Mouse (Mus musculus): ENCODE results near the gene Tex2.
A peak's percentile ranks its signal among the peaks of the same experiment; 100 is the strongest.
"Not testable (repeated sequence)": the region's sequence is repeated elsewhere in the genome, so short reads cannot be mapped to it uniquely, and the experiment has no call there.

Tex2 gene

DNA sequence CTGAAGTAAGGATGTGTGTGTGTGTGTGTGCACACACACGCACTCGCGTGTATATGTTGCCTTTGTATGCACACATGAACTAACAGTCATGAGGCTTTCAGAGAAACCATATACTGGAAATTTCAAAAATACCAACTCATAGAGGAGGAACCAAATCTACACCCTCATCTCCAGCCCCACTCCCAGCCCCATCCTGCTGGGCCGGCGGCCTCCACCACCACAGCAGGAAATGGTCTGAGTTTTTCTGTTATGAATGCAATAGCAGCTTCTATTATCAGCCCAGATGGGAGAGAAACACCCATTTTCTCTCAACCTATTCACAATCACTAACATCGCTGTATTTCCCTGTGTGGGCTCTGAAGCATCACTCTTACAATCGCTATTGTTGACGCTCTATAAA, 8.8 kb upstream of the Tex2 start:
- no peak for DNase-seq (ENCODE audit: low read depth in 2 of 2, low spot score in 2 of 2)

DNA sequence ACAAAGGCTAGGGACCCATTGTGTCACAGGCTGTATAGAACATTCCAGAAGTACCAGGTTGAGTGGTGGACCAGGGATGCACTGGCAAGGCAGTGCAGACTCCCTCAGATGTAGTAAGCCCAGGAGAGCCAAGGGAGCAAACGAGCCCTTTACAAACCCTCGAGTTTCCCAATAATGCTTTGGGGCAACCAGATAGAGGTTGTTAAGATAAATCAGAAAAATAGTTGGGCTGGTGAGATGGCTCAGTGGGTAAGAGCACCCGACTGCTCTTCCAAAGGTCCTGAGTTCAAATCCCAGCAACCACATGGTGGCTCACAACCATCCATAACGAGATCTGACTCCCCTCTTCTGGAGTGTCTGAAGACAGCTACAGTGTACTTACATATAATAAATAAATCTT, 5.5 kb upstream of the Tex2 start:
- DNase-seq (ENCODE audit: low read depth in 2 of 2, low spot score in 2 of 2): not testable (repeated sequence)

DNA sequence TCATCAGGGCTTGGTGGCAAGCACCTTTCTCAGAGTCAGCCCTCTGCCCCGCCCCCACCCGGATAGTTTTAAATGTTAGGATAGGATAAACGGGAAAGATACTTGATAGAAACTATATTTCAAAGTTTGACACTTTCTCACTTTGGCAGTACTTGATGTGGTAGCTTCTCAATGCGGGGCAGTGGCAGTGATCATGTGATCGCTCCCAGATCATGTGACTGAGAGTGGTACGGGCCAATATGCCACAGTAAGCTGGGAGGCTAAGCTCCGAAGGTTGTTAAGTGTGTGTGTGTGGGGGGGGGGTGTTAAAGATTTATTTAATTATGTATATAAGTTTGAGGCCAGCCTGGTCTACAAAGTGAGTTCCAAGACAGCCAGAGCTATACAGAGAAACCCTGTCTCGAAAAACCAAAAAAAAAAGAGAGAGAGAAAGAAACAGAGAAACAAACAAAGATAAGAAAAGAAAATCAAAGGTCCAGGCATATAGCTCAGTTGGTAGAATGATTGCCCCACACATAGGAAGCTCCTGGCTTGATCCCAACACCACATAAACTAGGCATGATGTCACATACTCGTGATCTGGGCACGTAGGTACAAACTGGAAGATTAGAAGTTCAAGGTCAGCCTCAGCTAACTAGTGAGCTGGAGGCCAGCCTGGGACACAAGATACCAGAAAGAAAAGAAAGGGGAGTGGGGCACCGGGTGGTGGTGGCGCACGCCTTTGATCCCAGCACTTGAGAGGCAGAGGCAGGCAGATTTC, 4.8 kb upstream of the Tex2 start:
- no peak for DNase-seq (ENCODE audit: low read depth in 2 of 2, low spot score in 2 of 2)

DNA sequence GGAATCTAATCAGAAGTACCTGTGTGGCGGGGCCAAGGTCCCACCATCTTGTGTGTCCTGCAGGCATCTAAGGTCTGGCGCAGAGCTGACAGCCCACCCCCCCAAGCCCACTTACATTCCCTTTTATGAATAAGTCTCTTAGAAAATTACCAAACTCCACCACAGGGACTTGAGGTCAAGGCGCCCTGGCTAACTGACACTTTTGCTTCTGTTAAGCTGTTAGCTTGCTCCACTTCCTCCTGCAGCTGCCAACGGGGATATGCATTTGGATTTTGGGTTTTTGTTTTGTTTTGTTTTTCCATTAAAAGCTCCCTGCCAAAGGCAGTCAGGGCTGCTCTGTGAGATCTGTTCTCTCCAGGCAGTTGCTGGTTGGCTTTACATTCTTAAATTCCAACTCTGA, 2.3 kb upstream of the Tex2 start:
- DNase-seq (ENCODE audit: low read depth in 2 of 2, low spot score in 2 of 2): no peak

DNA sequence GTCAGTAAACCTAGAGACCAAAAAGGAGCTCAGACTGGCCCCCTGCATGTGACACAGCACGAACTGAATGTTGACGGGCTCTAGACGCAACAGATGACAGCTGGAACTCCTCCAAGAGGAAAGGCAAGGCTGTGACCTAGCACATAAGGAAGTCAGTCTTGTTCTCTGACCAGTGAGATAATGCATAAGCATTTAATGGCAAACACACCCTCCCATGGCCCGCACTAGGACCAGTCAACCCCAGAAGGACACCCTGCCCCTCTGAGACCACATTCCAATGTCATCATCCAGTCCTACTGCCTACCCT, 1.1 kb upstream of the Tex2 start:
- DNase-seq (ENCODE audit: low read depth in 2 of 2, low spot score in 2 of 2): no peak

DNA sequence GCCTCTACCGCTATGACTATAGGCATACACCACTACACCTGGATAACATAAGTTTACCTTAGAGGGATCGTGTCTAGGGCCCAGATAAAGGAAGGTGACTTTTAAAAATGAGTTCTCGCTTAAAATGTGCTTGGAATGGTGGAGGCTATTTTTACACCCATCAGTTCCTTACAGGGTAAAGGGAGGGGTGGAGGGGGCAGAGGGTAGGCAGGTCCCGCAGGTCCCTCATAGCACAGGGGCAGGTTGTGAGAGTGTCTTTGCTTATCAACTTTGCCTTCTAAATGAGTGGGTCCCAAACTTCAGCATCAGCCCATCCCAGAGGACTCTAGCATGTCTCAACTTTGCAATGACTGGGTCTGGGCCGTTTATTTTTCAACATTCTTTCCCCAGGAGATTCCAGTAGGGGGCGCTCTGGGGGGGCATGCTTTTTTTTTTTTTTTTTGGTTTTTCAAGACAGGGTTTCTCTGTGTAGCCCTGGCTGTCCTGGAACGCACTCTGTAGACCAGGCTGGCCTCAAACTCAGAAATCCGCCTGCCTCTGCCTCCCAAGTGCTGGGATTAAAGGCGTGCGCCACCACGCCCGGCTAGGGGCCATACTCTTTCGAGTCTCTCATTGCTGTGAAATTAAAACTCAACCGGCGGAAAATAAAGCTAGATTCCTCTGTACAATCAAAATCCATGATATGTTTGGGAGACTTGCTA, 565 bp upstream of the Tex2 start:
- DNase-seq (ENCODE audit: low read depth in 2 of 2, low spot score in 2 of 2): peak in 1 of 2 experiments; percentile 43

DNA sequence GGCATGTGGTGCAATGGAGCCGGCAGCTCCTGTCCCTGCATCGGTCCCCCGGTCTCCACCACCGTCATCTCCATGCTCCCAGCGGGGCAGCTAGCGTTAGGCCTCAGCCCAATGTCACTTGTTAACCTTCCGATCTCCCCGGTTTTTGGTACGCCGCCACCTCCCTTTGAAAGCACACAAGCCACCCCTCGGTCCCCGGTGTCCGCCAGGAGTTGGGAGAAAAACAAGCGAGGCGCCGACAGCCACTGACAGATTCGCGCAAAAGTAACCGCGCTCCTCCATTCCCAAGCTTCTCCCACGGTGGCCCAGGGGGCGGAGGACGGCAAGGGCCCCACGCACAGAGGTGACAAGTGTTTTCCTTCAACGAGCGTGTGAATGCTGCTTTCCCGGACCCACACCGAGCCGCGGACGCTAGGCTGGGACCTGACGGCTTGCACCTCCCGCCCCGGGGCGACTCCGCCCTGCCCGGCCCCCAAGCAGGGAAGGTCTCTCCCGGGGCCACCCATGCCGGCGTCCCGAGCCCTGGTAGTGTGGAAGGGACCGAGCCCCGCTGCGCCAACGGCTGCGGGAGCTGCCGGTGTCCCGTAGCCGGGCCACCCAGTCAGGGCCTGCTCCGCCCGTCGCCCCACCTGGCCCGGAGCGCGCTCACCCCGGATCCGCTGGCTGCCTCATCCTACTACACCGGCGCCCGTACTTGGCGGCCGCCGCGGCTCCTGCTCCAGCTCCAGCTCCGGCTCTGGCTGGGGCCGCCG, 838 bp downstream of the Tex2 start:
- peak; percentile 36 to 45 for DNase-seq (ENCODE audit: low read depth in 2 of 2, low spot score in 2 of 2)

DNA sequence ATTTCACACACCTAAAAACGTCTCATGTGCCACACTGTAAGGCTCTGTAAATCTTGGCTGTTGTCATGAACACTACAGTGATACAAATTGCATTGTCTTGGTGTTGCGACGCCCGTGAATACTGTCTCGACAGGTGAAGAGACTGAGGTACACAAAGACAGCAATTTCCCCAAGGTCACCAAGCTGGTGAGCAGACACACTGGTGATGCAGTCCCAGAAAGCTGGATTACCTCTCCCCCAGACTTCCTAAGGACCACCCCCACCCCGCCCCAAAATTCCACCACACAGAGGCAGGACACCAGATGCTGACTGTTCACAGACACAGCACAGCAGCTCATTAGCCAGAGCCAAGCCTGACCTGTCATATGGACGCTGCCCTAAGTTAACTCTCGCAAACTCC, 3.5 kb downstream of the Tex2 start:
- DNase-seq (ENCODE audit: low read depth in 2 of 2, low spot score in 2 of 2): no peak

DNA sequence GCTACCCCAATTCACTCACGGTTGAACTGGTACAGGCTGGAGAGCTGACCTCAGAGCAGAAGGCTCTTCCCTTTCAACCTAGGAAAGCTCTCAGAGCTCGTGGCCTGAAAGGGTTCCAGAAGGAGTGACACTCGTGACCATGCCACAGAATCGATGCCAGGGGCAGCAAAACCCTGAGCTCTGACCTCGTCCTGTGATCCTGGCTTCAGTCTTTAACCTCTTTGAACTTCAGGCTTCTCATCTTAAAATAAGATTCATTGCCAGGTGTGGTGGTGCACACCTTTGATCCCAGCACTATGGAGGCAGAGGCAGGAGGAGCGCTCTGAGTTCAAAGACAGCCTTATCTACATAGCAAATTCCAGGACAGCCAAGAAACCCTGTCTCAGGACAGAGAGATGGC, 5.9 kb downstream of the Tex2 start:
- DNase-seq (ENCODE audit: low read depth in 2 of 2, low spot score in 2 of 2): no peak

DNA sequence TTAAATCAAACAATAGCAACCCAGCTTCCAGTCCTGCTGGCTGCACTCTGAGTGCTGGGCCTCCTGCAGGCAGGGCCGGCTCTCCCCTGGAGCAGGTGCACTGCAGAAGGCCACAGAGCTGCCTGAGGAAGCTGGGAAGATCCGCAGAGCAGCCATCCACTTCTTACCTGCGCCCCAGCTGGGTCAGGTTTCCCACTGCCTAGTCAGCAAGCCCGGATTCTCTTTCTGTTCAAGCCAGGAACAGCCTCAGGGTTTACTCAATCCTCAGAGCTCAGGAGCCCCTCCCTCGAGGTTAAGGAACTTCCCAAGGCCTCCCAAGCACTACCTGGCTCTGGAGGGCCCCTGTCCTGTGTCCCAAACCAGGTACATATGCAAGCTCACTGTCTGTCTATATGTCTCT, 7.2 kb downstream of the Tex2 start:
- DNase-seq (ENCODE audit: low read depth in 2 of 2, low spot score in 2 of 2): no peak

DNA sequence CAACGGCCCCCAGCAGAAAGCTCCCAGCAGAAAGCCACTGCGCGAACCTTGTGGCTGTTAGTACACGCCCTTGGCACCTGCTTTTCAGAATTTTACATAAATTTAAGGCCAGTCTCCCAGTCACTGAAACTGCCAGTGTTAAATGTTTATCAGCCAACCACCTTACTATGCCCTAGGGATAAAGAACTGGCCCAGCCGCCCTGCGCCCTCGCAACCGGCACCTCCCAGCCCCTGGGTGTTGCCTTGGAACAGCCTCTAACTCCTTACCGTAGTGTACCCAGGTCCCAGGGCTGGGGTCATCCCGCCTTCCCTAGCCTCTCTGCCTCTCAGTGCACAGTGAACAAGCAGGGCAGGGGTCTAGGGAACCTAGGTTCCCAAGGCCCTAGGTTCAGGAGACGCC, 10.0 kb downstream of the Tex2 start:
- DNase-seq (ENCODE audit: low read depth in 2 of 2, low spot score in 2 of 2): no peak

DNA sequence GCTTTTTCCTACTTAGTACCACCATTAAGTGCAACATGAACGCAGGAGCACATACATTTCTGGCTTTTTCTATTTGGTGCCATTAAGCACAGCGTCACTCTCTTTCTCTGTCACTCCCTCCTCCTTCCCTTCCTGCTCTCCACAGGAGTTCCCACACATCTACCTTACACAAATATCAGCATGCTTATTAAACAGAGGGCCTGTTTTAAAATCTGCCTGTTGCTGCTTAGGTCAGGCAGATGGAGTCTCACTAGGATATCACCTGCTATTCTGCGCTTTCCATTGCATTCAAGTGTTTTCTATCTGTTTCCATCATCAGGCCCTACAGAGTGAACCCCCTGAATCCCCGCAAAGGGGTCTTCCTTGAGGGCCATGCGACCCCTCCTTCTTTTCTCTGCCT, 13.1 kb downstream of the Tex2 start:
- no peak for DNase-seq (ENCODE audit: low read depth in 2 of 2, low spot score in 2 of 2)

DNA sequence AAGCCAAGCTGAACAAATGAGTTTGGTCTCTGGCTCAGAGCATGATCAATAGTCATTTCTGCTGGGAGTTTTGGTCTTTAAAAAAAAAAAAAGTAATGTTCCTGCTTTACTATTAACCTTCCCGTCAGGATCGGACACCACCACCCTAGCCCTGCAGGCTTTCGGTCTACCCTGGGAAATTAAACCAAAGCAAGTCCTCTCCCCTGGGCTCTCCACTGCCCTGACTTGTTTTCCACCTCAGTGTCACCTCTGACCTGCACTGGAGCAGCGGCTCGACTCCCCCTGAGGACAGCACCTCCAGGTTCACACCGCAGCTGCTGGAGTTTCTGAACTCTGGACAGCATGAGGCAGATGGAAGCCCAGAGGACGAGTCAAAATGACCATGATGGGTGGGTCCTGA, 13.9 kb downstream of the Tex2 start:
- DNase-seq (ENCODE audit: low read depth in 2 of 2, low spot score in 2 of 2): no peak

DNA sequence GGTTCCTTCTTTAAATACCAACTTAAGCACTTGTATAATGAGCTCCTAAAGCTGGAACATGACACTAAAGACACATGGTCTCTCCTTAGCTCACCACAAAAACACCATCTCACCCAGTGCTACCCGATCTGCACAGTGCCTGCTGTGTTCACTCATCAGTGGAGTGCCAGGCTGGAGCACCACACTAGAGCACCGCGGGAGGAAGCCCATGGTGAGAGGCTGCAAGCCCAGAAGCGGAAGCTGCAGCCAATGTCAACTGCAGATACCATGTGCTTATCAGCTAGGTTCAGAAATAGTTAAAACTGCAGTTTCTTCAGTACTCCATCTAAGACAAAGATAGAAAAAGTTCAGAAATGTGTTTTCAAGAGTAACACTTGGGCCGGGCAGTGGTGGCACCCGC, 14.9 kb downstream of the Tex2 start:
- no peak for DNase-seq (ENCODE audit: low read depth in 2 of 2, low spot score in 2 of 2)

DNA sequence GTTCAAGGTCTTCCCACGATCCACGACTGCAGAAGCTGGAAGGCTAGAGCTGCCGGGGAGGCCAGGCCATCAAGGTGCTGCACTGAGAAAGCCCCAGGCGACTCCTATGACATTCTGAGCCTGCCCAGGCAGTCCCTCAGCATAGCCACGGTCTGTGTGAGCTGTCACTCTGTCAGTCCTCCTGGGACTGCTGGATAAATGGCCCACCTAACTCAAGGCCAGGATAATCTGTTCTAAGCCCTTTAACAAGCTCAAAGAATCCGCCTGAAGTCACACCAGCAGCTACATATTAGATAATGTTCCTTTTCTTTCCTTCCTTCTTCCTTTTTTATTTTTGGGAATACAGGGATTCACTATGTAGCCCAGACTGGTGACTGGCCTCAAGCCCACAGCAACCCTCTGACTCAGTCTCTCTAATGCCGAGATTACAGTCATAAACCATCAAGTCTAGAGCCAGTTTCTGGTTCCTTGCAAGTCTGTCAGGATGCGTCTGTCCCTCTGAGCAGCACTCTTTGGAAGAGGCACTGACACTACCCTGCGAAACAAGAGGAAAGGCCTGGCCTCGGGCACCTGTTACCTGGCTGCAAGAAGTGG, 15.4 kb downstream of the Tex2 start:
- no peak for DNase-seq (ENCODE audit: low read depth in 2 of 2, low spot score in 2 of 2)

DNA sequence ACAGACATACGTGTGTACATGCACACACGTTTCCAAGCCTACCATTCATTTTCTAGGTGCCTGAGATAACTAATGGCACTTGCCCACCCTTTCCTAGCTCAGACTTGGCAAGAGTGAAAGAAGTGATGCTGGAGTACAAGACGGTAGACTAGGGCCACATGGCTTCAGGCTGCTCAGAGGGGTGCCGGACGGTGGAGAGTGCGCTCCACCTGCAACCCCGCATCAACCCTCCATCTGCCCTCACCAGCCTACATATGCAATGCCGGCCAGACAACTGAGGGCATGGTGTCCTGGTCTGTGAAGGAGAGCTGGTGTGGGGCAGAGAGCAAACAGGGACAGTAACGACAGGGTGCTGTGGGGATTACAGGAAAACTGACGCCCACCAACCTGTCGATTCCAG, 22.0 kb downstream of the Tex2 start:
- DNase-seq (ENCODE audit: low read depth in 2 of 2, low spot score in 2 of 2): no peak

DNA sequence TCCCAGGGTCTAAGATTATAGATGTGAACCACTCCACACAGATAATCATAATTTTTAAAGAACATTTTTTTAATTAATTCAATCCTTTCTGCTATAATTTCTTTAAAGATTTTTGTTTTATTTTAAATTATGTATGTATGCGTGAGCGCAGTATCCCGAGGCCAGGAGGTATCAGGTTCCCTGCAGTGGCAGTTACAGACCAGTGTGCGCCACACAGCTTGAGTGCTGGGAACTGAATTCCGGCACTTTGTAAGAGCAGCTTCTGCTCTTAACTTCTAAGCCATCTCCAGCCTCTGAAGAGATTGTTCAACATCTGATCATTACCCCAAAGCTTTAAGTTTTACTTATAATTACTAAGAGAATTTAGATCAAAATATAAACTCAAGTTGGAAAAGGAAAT, 23.1 kb downstream of the Tex2 start:
- DNase-seq (ENCODE audit: low read depth in 2 of 2, low spot score in 2 of 2): no peak

DNA sequence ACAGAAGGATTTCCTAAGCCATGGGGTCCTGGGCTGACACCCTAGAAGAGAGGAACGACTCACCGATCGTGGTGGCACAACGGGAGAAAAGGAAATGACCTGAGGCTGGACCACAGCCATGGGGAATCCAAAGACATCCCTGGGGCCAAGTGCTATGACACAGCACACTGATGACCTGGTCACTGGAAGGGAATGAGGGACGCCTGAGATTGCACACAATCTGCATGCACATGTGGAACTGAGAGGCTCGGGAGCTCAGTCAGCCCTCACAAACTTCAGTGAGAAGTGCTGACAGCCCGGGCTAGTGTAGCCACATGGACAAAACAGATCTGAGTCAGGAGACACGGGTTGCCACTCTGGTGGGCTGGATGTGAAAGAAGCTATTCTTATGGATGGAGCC, 24.4 kb downstream of the Tex2 start:
- no peak for DNase-seq (ENCODE audit: low read depth in 2 of 2, low spot score in 2 of 2)

DNA sequence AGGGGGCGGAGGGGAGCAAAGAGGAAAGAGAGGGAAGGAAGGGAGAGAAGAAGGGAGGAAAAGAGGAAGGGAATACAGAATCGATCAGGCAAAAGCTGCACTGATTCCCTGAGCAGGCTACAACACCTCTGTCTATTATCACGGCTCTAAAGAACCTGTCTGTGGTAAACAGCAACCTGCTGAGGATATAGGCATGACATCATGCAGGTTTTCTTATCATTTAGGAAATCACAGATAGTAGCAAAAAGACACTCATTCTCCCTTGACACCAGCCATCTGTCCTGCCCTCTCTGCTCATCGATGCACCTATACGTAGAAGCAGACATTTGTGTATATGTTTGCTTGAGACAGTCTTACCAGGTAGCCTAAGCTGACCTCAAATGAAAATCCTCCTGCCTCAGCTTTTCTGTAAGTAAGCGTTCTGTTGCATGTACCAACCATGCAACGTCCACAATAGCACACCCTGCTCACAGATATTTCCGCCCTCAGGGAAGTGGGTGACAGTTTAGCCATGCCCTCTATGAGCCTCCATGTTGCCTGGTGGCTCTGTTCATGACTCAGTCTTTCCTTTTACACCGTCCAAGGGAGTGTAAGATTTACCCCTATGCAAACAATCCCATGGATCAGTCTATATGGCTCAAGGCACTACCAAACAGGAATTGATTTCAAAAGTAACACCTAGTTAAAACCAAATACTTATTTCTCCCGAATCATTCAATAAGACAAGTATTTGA, 25.3 kb downstream of the Tex2 start:
- DNase-seq (ENCODE audit: low read depth in 2 of 2, low spot score in 2 of 2): no peak

DNA sequence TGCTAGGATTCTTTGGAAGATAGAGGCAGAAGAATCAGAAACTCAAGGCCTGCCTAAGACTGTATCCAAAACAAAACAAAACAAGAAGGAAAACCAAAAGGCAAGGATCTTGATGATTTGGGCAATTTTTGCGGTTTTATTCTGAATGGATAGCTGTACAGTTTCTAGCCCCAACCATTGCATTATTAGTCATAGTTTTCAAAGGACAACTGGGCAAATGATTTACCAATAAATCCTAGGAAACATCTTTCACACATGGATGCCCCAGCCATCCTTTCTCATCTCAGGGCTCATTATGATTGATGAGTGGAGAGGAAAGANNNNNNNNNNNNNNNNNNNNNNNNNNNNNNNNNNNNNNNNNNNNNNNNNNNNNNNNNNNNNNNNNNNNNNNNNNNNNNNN, 29.4 kb downstream of the Tex2 start:
- DNase-seq (ENCODE audit: low read depth in 2 of 2, low spot score in 2 of 2): no peak

DNA sequence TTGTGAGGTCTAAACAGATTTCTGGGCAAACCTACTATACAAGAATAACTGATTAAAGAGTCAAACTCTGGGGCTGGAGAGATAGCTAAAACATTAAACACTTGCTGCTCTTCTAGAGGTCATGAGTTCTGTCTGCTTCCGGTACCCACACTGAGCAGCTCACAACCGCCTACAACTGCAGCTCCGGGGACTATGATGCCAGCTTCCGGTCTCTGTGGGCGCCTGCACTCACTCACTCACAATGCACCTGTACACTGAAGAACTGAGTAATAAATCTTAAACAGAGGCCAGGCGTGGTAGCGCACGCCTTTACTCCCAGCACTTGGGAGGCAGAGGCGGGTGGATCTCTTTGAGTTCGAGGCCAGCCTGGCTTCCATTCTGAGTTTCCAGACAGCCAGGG, 31.9 kb downstream of the Tex2 start:
- DNase-seq (ENCODE audit: low read depth in 2 of 2, low spot score in 2 of 2): no peak
